Mouse (Mus musculus) CH12F3 (cell line): Measurements from ENCODE around the gene Dmxl2.

Experiments used
- in situ Hi-C: fragments of 300-500 bp; cut with MboI; formaldehyde crosslinking; loops from 2 replicates; pipeline ENCODE4 v1.14.3; 2020; ENCODE audit warnings: low sequenced_read_pairs

The Dmxl2 gene

GRCm38 (mm10) chr9:54335582-54335981 lies 165.8 kb downstream of the Dmxl2 start:
- in situ Hi-C loops, result no loop called here

- in situ Hi-C loops, result loop anchor here (10.0 kb wide), 1 partner anchor 144 kb away; no protein-coding TSS in a partner anchor
Measured at GRCm38 (mm10) chr9:54329201-54329600, 172.2 kb downstream of the Dmxl2 start.

GRCm38 (mm10) chr9:54323456-54323855 lies 178.0 kb downstream of the Dmxl2 start:
- in situ Hi-C loops, result loop anchor here (10.0 to 25.0 kb wide), 2 partner anchors 139 to 336 kb away; partner anchors contain the start of gene Elmod1

- in situ Hi-C loops, result loop anchor here (25.0 kb wide), 1 partner anchor 329 kb away; the partner anchor contains the start of gene Elmod1
Measured at GRCm38 (mm10) chr9:54316363-54316762, 185.1 kb downstream of the Dmxl2 start.
